Mouse (Mus musculus) forebrain, embryonic 13.5 days (tissue): ENCODE measurements around the gene Sh3tc1. TPM values are rescaled to one million over a fixed set of nuclear protein-coding genes. Genes with fewer than 3 reads are reported as not detected.
A peak's percentile ranks its signal among the peaks of the same experiment; 100 is the strongest.

Experiments
- ATAC-seq: fragments of 200-750 bp; cut with Nextera tagmentation; 2 replicates; pipeline ENCODE4 v1.8.0; 2017
- H3K27ac ChIP-seq: fragments of 300-500 bp; sonication (generic); 2 replicates; pipeline ENCODE4 v1.5.1; 2015; ENCODE audit warnings: inconsistent platforms, mild to moderate bottlenecking, moderate library complexity
- H3K27me3 ChIP-seq: fragments of 300-500 bp; sonication (generic); 2 replicates; pipeline ENCODE4 v1.6.1; 2015; ENCODE audit warnings: mild to moderate bottlenecking, inconsistent platforms
- H3K36me3 ChIP-seq: fragments of 300-500 bp; sonication (generic); 2 replicates; pipeline ENCODE4 v1.6.1; 2015; ENCODE audit warnings: mild to moderate bottlenecking, inconsistent platforms; ENCODE audit not compliant: poor library complexity, severe bottlenecking
- H3K4me1 ChIP-seq: fragments of 300-500 bp; sonication (generic); 2 replicates; pipeline ENCODE4 v1.6.1; 2015; ENCODE audit warnings: inconsistent platforms
- H3K4me2 ChIP-seq: fragments of 300-500 bp; sonication (generic); 2 replicates; pipeline ENCODE4 v1.6.1; 2015; ENCODE audit warnings: inconsistent platforms, mild to moderate bottlenecking, moderate library complexity
- H3K4me3 ChIP-seq: fragments of 300-500 bp; sonication (generic); 2 replicates; pipeline ENCODE4 v1.5.1; 2015; ENCODE audit warnings: mild to moderate bottlenecking, inconsistent platforms
- H3K9ac ChIP-seq: fragments of 300-500 bp; sonication (generic); 2 replicates; pipeline ENCODE4 v1.6.1; 2015; ENCODE audit warnings: mild to moderate bottlenecking, inconsistent platforms
- H3K9me3 ChIP-seq: fragments of 300-500 bp; sonication (generic); replicated peaks from 2 replicates; pipeline ENCODE4 v1.6.1; 2016; ENCODE audit warnings: inconsistent platforms
- WGBS: fragments of 180-500 bp; shearing (Covaris S2); methylation state at CpG from one replicate; pipeline ENCODE4 v1.1.7; 2015; 5-methylcytosine and 5-hydroxymethylcytosine counted together
- polyA plus RNA-seq: library from polyadenylated mRNA; unstranded; fragments of >200 nt; fragmentation: Nextera tagmentation; extraction: Ambion mirVana; gene quantifications from 2 replicates; pipeline ENCODE4 v1.2.1, GENCODE M21; 2015

Gene Sh3tc1
- polyA plus RNA-seq, 1 experiment from 2014 or later = 2.1 TPM

DNA sequence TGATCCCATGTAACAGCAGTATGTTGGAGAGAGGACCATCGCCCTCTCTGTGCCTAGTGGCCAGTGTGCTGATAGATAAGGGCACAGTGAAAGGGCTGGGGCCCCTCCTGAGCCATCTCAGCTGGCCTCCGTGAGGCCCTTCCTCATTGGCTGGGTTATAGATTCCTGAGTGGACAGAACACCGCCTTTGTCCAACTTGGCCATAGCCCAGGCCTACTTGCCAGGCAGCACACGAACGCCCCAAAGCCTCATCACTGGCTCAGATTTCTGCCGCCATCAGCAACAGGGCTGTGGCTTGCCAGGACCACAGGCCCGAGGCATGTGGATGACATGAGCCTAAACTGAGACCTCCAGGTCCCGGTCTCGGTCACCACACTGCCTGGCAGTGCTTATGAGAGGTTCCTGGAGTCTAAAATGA lies 68.3 kb downstream of the Sh3tc1 start:
- 0 out of 2 replicates have a peak, but pooled peaks cover 6% of the 10 kb centered on the region for H3K4me1 ChIP-seq
- ATAC-seq = no peak; the same call in 1 of the 2 replicates
- no peak overlapping the region for H3K4me2 ChIP-seq
- H3K9me3 ChIP-seq = no peaks in the 10 kb centered on the region
- H3K27me3 ChIP-seq = no peaks in the 10 kb centered on the region
- no peak overlapping the region for H3K9ac ChIP-seq
- H3K27ac ChIP-seq = no peak overlapping the region
- H3K36me3 ChIP-seq = no peaks in the 10 kb centered on the region
- H3K4me3 ChIP-seq = no peak overlapping the region
- 77% methylated on average over 9 of the region's 9 CpGs for WGBS

DNA sequence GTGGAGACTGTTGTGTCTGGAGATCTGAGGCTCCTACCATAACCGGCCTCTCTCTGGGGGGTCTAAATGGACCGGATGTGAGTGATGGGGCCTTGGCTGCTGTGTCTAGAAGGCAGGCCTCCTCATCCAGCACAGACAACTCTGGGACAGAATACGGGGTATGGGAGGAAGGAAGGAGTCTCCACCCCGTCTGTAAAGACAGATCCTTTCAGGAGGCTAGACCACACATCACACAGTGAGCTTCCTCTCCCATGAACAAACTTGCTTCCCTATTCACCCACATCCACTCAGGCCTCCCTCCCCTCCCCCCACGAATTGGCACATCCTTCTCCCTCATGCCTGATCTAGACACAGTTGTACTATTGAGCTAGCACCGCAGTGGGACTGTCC lies 69.4 kb downstream of the Sh3tc1 start:
- 63% methylated on average over 6 of the region's 6 CpGs for WGBS
- no peak overlapping the region for H3K4me2 ChIP-seq
- H3K9me3 ChIP-seq = no peaks in the 10 kb centered on the region
- 0 out of 2 replicates have a peak, but pooled peaks cover 6% of the 10 kb centered on the region for H3K4me1 ChIP-seq
- H3K36me3 ChIP-seq = no peaks in the 10 kb centered on the region
- 0 out of 2 replicates have a peak, but pooled peaks have one; percentile 19 for ATAC-seq
- H3K27ac ChIP-seq = no peak overlapping the region
- H3K4me3 ChIP-seq = no peak overlapping the region
- H3K9ac ChIP-seq = no peak overlapping the region
- no peaks in the 10 kb centered on the region for H3K27me3 ChIP-seq

DNA sequence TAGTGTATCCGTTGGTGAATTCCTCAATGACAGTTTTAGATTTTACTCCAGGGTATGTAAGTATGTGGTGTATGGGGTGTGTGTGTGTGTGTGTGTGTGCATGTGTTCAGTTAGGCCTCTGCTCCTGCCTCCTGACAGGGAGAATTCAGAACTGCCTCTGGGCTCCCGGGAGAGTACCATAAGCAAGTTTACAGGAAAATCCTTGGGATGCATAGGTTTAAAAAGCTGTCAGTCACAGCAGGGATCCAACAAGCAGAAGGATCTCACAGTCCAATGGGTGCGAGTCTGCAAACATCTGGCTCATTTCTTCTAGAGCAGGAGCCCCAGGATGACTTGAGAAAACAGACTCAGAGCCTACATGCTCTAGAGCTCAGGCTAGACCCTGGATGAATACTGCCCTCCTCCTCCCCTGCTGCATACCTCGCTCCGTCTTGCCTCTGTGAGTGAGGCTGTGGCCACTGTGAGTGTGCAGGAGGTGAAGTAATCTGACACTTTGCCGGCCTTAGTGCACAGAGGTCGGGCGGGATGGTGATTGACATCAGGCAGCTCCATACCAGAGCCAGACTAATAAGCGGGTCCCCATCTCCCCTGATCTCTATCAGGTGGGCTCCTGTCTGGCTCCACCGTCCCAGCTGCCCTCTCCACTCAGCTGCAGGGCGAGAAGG lies 69.9 kb downstream of the Sh3tc1 start:
- Histone ChIP-seq H3K4me3 (no peak overlapping the region), H3K9ac (no peak overlapping the region), H3K9me3 (no peaks in the 10 kb centered on the region), H3K27ac (no peak overlapping the region), H3K4me2 (no peak overlapping the region), H3K36me3 (no peaks in the 10 kb centered on the region), H3K27me3 (no peaks in the 10 kb centered on the region), H3K4me1 (0 out of 2 replicates have a peak, but pooled peaks cover 6% of the 10 kb centered on the region)
- ATAC-seq = 0 out of 2 replicates have a peak, but pooled peaks have one; percentile 8
- 26% methylated on average over 11 of the region's 11 CpGs for WGBS

DNA sequence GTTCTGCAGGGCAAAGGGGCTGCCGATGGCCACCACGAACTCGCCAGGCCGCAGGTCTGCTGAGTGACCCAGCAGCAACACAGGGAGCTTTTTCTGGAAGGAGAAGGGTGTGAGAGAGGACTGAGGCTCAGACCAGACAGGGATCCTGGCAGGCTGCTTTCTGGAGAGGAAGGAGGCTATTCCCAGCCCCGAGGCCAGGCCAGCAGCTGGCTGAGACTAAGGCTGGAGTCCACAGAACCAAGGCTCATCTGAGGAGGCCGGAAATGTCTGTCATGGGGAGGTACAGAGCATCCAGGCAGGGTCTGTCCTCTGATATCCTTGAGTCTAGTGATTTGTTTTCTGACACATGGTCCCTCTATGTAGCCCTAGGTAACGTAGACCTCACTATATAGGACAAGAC lies 73.6 kb downstream of the Sh3tc1 start:
- Histone ChIP-seq H3K27ac (no peak overlapping the region), H3K4me3 (no peak overlapping the region), H3K27me3 (no peaks in the 10 kb centered on the region), H3K36me3 (no peaks in the 10 kb centered on the region), H3K9me3 (no peaks in the 10 kb centered on the region), H3K4me1 (no peaks in the 10 kb centered on the region), H3K4me2 (no peak overlapping the region), H3K9ac (no peak overlapping the region)
- ATAC-seq = no peak
- 92% methylated on average over 7 of the region's 7 CpGs for WGBS

DNA sequence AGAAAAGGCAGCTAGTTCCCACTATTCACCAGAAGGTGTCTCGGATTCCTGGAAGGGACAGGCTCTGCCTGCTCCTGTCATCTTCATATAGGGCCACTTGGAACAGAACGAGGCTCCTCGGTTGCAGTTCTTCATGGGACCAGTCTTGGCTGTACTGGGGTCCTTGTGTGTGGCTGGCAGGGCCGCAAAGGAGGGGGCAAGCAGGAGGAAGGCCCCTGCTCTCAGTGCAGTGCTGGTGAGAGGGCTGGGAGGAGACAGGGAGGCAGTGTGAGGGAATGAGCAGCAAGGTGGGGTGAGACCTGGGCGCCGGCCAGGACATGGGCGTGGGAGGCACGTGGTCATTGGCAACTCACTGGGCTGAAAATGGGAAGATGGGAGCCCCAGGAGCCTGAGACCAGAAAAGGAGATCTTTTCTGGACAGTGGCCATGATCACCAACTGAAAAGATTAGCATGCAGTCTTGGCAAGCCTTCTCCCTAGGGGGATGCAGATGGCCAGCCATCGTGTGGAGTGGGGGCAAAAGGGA lies 77.7 kb downstream of the Sh3tc1 start:
- no peak overlapping the region for H3K27ac ChIP-seq
- H3K4me1 ChIP-seq = no peaks in the 10 kb centered on the region
- no peak overlapping the region for H3K4me2 ChIP-seq
- no peak overlapping the region for H3K9ac ChIP-seq
- WGBS = 87% methylated on average over 9 of the region's 9 CpGs
- H3K36me3 ChIP-seq = no peaks in the 10 kb centered on the region
- H3K9me3 ChIP-seq = no peaks in the 10 kb centered on the region
- ATAC-seq = no peak
- no peak overlapping the region for H3K4me3 ChIP-seq
- H3K27me3 ChIP-seq = no peaks in the 10 kb centered on the region

DNA sequence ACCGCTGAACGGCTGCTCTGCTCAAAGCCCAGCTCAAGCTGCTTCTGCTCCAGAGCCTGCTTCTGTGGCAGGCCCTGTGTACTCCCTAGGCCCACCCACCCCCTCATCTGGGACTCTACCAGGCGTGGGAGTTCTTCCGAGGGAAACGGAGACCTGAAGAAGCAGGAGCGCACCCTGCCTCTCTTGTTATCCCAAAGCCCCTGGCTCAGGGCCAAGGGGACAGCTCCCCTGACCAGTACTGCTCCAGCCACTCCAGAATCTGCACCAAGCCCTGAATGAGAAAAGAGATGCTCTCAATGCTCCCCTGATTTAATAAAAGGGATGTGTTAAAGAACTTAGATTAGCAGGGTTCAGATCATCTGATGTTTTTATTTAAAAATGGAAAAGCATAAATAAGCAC lies 78.6 kb downstream of the Sh3tc1 start:
- 79% methylated on average over 6 of the region's 6 CpGs for WGBS
- H3K9ac ChIP-seq = no peak overlapping the region
- no peaks in the 10 kb centered on the region for H3K9me3 ChIP-seq
- ATAC-seq = no peak
- H3K4me1 ChIP-seq = no peaks in the 10 kb centered on the region
- no peaks in the 10 kb centered on the region for H3K27me3 ChIP-seq
- H3K4me2 ChIP-seq = no peak overlapping the region
- no peak overlapping the region for H3K4me3 ChIP-seq
- H3K27ac ChIP-seq = no peak overlapping the region
- no peaks in the 10 kb centered on the region for H3K36me3 ChIP-seq

DNA sequence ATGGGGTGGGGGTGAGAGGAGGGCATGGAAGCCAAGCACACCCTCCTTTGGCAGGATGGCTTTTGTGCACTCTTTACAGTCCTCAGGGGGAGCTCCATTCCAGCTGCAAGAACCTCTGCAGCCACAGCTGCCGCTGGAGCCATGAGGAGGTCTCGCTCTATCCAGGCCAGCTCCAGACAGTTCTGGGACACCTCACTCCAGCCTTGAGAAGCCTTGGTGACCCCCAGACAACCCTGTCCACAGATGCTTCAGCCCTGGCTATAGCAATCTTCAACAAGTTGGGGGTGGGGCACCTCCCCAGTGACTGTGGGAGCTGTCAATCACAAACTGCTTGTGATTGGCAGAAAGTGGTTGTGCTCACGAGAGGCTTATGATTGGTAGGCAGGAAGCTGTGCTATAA lies 80.3 kb downstream of the Sh3tc1 start:
- H3K36me3 ChIP-seq = no peaks in the 10 kb centered on the region
- no peak overlapping the region for H3K4me3 ChIP-seq
- no peak overlapping the region for H3K27ac ChIP-seq
- H3K4me1 ChIP-seq = no peaks in the 10 kb centered on the region
- no peaks in the 10 kb centered on the region for H3K9me3 ChIP-seq
- ATAC-seq = no peak
- H3K9ac ChIP-seq = no peak overlapping the region
- WGBS = 64% methylated on average over 3 of the region's 3 CpGs
- H3K27me3 ChIP-seq = no peaks in the 10 kb centered on the region
- no peak overlapping the region for H3K4me2 ChIP-seq

DNA sequence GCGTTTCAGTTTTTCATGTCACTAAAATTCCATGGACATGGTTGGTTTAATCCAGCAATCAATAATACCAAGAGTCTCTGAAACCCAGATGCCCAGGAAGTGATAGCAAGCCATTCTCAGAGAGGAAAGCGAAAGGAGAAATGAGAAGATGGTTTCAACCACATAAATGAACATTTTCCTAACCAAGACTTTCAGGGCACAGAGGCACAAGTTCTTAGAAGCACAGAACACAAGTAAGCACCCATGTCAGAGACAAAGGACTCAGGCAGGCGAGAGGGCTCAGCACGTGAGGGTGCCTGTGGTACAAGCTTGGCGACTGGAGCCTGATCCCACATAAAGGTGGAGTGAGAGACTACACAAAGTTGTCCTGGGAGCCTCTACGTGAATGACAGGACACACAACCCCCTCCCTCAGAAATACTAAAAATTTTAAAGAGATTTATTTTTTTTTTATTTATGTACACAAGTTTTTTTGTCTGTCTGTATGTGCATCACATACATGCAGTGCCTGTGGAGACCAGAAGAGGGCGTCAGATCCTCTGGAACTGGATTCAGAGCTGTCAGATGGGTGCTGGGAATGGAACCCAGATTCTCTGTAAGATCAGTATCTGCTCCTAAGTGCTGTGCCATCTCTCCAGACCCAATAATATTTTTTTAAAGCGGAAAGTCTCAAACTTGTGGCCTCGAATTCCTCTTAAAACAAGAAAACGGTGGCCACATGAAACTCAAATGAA lies 83.9 kb downstream of the Sh3tc1 start:
- H3K27me3 ChIP-seq = no peaks in the 10 kb centered on the region
- no peak overlapping the region for H3K27ac ChIP-seq
- ATAC-seq = no peak
- 86% methylated on average over 10 of the region's 10 CpGs for WGBS
- H3K9me3 ChIP-seq = no peaks in the 10 kb centered on the region
- H3K4me1 ChIP-seq = no peaks in the 10 kb centered on the region
- H3K9ac ChIP-seq = no peak overlapping the region
- no peak overlapping the region for H3K4me2 ChIP-seq
- H3K4me3 ChIP-seq = no peak overlapping the region
- H3K36me3 ChIP-seq = no peaks in the 10 kb centered on the region

DNA sequence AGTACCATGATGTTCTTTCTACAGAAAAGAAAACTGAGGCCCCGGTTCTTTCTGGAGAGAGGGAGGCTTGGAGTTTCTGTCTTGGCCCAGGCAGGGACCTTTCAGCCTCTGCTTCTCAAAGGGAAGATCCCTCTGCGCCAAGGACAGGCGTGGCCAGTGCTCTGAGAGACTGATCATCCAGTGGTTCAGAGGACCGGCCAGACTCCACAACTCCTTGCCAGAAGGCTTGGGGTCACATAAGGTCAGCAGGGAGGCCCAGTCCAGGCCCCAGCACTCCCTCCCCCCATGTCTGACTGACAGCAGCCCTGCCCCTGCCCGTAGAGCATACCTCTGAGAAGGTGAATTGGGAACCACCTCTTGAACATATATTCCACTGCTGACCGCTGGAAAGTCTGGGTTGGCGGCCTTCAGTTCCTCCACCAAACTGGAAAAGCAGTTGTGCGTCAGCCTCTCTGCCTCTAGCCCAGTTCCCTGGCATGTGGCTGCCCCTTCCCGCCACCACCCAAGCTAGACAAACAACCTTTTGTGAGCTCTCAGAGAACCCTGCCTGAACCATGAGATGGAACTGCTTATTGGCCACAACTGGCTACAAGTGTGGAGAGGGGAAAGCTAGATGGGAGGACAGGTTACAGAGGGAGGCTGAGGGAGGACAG lies 85.9 kb downstream of the Sh3tc1 start:
- 86% methylated on average over 9 of the region's 9 CpGs for WGBS
- no peak for ATAC-seq

DNA sequence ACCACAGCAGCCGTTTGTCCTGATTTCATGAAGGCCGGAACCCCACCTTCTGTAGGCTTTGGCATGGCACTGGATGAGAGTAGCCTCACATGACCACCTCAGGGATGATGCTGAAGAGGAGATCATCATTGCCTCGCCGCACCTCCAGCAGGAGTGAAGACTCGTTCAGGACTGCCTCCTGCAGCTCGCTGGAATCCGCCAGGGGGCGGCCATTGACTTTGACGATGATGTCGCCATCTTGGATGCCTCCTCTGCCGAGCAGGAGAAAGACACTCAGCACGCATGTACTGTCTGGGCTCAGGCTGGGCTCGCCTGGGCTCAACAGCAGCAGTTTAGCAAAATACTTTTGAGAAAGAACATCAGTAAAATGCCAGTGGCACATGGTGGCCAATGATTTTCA lies 86.9 kb downstream of the Sh3tc1 start:
- ATAC-seq = no peak
- H3K9ac ChIP-seq = no peak overlapping the region
- no peaks in the 10 kb centered on the region for H3K27me3 ChIP-seq
- H3K36me3 ChIP-seq = no peaks in the 10 kb centered on the region
- no peaks in the 10 kb centered on the region for H3K4me1 ChIP-seq
- no peak overlapping the region for H3K4me3 ChIP-seq
- WGBS = 88% methylated on average over 13 of the region's 13 CpGs
- no peaks in the 10 kb centered on the region for H3K9me3 ChIP-seq
- no peak overlapping the region for H3K27ac ChIP-seq
- H3K4me2 ChIP-seq = no peak overlapping the region

More for the DNA sequence above, 85.9 kb downstream of the Sh3tc1 start:
- H3K27me3 ChIP-seq = no peaks in the 10 kb centered on the region
- H3K4me2 ChIP-seq = no peak overlapping the region
- H3K9me3 ChIP-seq = no peaks in the 10 kb centered on the region
- no peaks in the 10 kb centered on the region for H3K36me3 ChIP-seq
- no peaks in the 10 kb centered on the region for H3K4me1 ChIP-seq
- H3K27ac ChIP-seq = no peak overlapping the region
- H3K9ac ChIP-seq = no peak overlapping the region
- H3K4me3 ChIP-seq = no peak overlapping the region

DNA sequence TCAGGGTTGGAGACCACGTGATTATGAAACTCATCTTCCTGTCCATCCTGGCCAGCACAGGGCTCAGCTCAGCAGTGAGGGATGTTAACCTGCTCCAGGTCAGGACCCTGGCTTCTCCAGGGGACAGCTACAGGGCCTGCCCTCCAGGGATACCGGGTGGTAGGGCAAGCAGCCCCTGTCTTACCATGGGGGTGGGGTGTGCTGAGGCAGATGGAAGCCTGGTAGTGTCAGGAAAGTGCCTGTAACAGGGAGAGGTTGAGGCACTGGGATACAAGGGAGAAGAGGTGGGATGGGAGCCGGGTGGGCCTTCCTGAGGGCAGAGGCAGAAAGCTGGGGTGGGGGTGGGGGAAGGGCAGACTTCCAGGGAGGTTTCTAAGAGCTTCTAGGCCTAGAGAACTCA lies 87.5 kb downstream of the Sh3tc1 start:
- 90% methylated on average over 3 of the region's 3 CpGs for WGBS
- no peak for ATAC-seq
- no peak overlapping the region for H3K27ac ChIP-seq
- H3K4me3 ChIP-seq = no peak overlapping the region
- no peaks in the 10 kb centered on the region for H3K36me3 ChIP-seq
- no peaks in the 10 kb centered on the region for H3K4me1 ChIP-seq
- no peaks in the 10 kb centered on the region for H3K27me3 ChIP-seq
- H3K9ac ChIP-seq = no peak overlapping the region
- no peaks in the 10 kb centered on the region for H3K9me3 ChIP-seq
- H3K4me2 ChIP-seq = no peak overlapping the region

DNA sequence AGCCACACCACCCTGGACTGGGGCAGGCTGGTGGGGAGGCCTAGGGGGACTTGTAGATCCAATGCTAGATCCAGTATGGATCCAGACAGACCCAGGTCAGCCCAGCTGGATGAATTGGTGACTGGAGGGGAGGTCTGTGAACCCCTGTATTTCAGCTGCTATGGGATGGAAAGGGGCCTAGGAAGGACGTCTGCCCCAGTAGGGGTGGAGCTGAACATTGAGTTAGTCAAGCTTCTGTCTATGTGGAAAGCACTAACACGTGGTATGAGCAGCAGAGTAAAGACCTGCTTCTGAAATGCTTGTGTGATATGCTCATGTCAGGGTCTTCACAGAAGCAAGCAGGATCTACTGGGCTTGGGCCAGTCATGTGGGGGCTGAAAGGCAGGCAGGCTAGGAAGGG lies 91.6 kb downstream of the Sh3tc1 start:
- H3K36me3 ChIP-seq = no peaks in the 10 kb centered on the region

More for the DNA sequence above, 91.6 kb downstream of the Sh3tc1 start:
- Histone ChIP-seq H3K4me1 (no peaks in the 10 kb centered on the region), H3K9ac (no peak overlapping the region), H3K27ac (no peak overlapping the region), H3K9me3 (no peaks in the 10 kb centered on the region), H3K27me3 (no peaks in the 10 kb centered on the region), H3K4me2 (no peak overlapping the region), H3K4me3 (no peak overlapping the region)
- no peak for ATAC-seq
- 67% methylated on average over 2 of the region's 2 CpGs for WGBS
